Mouse (Mus musculus): ENCODE measurements around the gene Atp6v1d. TPM values are rescaled to one million over a fixed set of nuclear protein-coding genes. Genes with fewer than 3 reads are reported as not detected.
A peak's percentile ranks its signal among the peaks of the same experiment; 100 is the strongest.

The Atp6v1d gene
- polyA plus RNA-seq, 1 experiment from 2014 or later = 82.8 TPM

DNA sequence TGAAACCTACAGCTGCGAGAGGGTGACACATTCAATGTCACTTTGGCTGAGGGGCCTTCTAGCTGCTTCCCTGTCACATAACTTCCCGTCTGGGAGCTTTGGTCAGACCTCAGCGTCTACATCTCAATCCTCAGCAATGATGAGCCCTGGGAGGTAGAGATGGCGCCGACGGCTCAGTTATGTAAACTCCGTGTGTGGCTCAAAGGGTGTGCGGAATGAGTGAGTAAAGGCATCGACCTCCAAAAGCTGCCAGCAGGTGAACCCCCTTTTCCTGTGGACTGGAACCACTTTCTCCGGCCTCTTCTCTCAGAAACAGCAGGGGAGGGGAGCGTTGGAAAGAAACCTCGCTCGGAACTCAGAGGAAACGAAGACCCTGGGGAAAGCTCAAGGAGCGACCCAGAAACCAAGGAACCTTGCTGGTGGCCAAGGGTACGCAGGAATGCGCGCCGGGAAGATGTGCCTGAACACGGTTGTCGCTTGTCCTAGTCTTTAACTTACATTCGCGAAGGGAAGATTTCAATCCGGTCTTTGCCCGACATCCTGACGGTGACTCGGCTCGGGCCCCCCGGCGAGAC is 430 bp downstream of the Atp6v1d start:
- Histone ChIP-seq H3K4me1 (ENCODE audit: control insufficient read depth in 2 of 2, insufficient read depth in 2 of 2, low read length in 2 of 2) (peaks cover 2 to 20% of the 10 kb centered on the region in 2 experiments; a peak in 3 of 4 replicates), H3K9ac (ENCODE audit: low read length) (peak overlapping the region; percentile 85), H3K4me3 (ENCODE audit: control insufficient read depth in 1 of 2, insufficient read depth in 1 of 2, low read depth in 1 of 2, low read length in 2 of 2) (peak overlapping the region; percentile 83 to 97), H3K27me3 (ENCODE audit: control insufficient read depth, insufficient read depth, low read length) (no peaks in the 10 kb centered on the region), H3K9me3 (ENCODE audit: control insufficient read depth, low read length) (no peaks in the 10 kb centered on the region), H3K4me2 (ENCODE audit: low read length) (peak overlapping the region; percentile 90), H3K27ac (replicated peaks in 1 of 2; ENCODE audit: control insufficient read depth in 1 of 2, insufficient read depth in 1 of 2, low read depth in 2 of 2, low read length in 2 of 2) (peak overlapping the region; percentile 55 to 82), H3K36me3 (ENCODE audit: control insufficient read depth, insufficient read depth, low read length) (peaks cover 14% of the 10 kb centered on the region)
- peak; percentile 1; the same call in 1 of the 2 replicates for ATAC-seq (ENCODE audit: insufficient number of reproducible peaks, insufficient read depth, low FRiP score, low read depth)
- WGBS = under 1% methylated on average over 30 of the region's 30 CpGs

DNA sequence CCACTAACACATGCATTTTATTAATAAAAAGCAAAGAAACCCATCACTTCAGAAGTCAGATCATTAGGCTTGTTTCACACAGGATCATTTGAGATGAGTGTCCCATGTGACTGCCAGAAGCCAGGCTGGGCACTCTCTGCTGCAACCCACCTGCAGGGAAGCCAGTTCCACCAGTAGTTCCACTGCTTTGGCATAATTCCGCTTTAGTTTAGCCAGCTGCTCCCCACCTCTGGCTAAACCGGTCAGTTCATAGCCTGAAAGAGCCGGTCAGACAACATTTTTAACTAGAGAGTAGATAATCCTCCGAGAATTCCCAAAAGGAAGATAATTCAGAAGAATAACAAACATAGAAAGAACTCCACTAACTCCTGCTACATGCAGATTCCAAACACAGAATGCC is 13.2 kb downstream of the Atp6v1d start:
- WGBS = 89% methylated on average over 4 of the region's 4 CpGs

DNA sequence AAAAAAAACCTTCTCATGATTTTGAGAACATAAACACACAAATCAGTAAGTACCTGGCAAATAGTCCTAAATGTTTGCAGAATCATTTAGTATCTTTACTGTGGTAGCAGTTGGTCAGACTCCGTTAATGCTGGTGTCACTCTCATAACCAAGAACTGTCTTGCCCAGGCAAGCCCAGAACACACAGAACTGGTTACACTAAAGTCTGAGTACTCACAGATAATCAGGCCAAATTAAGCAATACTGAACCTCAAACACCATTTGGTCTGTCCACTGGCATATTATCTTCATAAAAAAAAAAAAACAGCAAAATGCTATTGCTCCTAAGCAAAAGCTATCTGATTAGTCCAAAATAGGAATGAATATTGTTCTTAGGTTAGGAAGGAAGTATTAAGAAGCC is 19.0 kb downstream of the Atp6v1d start:
- no peaks in the 10 kb centered on the region for H3K9me3 ChIP-seq (ENCODE audit: control insufficient read depth, low read length)
- 91% methylated on average over 1 of the region's 1 CpGs for WGBS
- no peak overlapping the region for H3K4me2 ChIP-seq (ENCODE audit: low read length)
- H3K36me3 ChIP-seq (ENCODE audit: control insufficient read depth, insufficient read depth, low read length) = peaks cover 81% of the 10 kb centered on the region
- no peak overlapping the region for H3K27ac ChIP-seq (replicated peaks in 1 of 2; ENCODE audit: control insufficient read depth in 1 of 2, insufficient read depth in 1 of 2, low read depth in 2 of 2, low read length in 2 of 2)
- no peak for ATAC-seq (ENCODE audit: insufficient number of reproducible peaks, insufficient read depth, low FRiP score, low read depth)
- H3K4me3 ChIP-seq (ENCODE audit: control insufficient read depth in 1 of 2, insufficient read depth in 1 of 2, low read depth in 1 of 2, low read length in 2 of 2) = no peak overlapping the region
- no peak overlapping the region for H3K9ac ChIP-seq (ENCODE audit: low read length)
- no peaks in the 10 kb centered on the region for H3K4me1 ChIP-seq (ENCODE audit: control insufficient read depth in 2 of 2, insufficient read depth in 2 of 2, low read length in 2 of 2)
- no peaks in the 10 kb centered on the region for H3K27me3 ChIP-seq (ENCODE audit: control insufficient read depth, insufficient read depth, low read length)

More for the DNA sequence above, 13.2 kb downstream of the Atp6v1d start:
- no peak overlapping the region for H3K4me2 ChIP-seq (ENCODE audit: low read length)
- no peaks in the 10 kb centered on the region for H3K9me3 ChIP-seq (ENCODE audit: control insufficient read depth, low read length)
- no peak for ATAC-seq (ENCODE audit: insufficient number of reproducible peaks, insufficient read depth, low FRiP score, low read depth)
- no peak overlapping the region for H3K9ac ChIP-seq (ENCODE audit: low read length)
- H3K36me3 ChIP-seq (ENCODE audit: control insufficient read depth, insufficient read depth, low read length) = peaks cover 70% of the 10 kb centered on the region
- no peaks in the 10 kb centered on the region for H3K4me1 ChIP-seq (ENCODE audit: control insufficient read depth in 2 of 2, insufficient read depth in 2 of 2, low read length in 2 of 2)
- H3K27me3 ChIP-seq (ENCODE audit: control insufficient read depth, insufficient read depth, low read length) = no peaks in the 10 kb centered on the region
- no peak overlapping the region for H3K27ac ChIP-seq (replicated peaks in 1 of 2; ENCODE audit: control insufficient read depth in 1 of 2, insufficient read depth in 1 of 2, low read depth in 2 of 2, low read length in 2 of 2)
- no peak overlapping the region for H3K4me3 ChIP-seq (ENCODE audit: control insufficient read depth in 1 of 2, insufficient read depth in 1 of 2, low read depth in 1 of 2, low read length in 2 of 2)

DNA sequence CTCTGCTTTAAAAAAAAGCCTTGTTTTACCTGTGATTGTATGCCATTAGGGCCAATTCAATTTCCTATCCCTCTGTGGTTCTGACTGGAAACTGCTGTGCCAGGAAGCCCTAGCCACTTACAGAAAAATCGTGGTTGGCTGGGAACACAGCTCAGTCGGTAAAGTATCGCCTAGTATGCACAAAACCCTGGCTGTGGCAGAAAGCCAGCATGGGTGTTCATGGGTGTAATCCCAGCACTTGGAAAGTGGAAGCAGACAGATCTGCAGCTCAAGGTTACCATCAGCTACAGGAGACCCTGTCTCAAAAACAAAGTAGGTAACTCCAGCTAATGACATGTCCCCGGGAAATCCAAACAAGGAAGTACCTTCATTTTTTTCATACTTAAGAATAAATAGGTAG is 21.5 kb downstream of the Atp6v1d start:
- H3K36me3 ChIP-seq (ENCODE audit: control insufficient read depth, insufficient read depth, low read length) = peaks cover 91% of the 10 kb centered on the region
- no peak overlapping the region for H3K4me2 ChIP-seq (ENCODE audit: low read length)
- no peak overlapping the region for H3K4me3 ChIP-seq (ENCODE audit: control insufficient read depth in 1 of 2, insufficient read depth in 1 of 2, low read depth in 1 of 2, low read length in 2 of 2)
- H3K9ac ChIP-seq (ENCODE audit: low read length) = no peak overlapping the region
- no peak for ATAC-seq (ENCODE audit: insufficient number of reproducible peaks, insufficient read depth, low FRiP score, low read depth)
- H3K27me3 ChIP-seq (ENCODE audit: control insufficient read depth, insufficient read depth, low read length) = no peaks in the 10 kb centered on the region
- no peaks in the 10 kb centered on the region for H3K9me3 ChIP-seq (ENCODE audit: control insufficient read depth, low read length)
- WGBS = 75% methylated on average over 4 of the region's 4 CpGs
- H3K4me1 ChIP-seq (ENCODE audit: control insufficient read depth in 2 of 2, insufficient read depth in 2 of 2, low read length in 2 of 2) = no peaks in the 10 kb centered on the region
- H3K27ac ChIP-seq (replicated peaks in 1 of 2; ENCODE audit: control insufficient read depth in 1 of 2, insufficient read depth in 1 of 2, low read depth in 2 of 2, low read length in 2 of 2) = no peak overlapping the region

DNA sequence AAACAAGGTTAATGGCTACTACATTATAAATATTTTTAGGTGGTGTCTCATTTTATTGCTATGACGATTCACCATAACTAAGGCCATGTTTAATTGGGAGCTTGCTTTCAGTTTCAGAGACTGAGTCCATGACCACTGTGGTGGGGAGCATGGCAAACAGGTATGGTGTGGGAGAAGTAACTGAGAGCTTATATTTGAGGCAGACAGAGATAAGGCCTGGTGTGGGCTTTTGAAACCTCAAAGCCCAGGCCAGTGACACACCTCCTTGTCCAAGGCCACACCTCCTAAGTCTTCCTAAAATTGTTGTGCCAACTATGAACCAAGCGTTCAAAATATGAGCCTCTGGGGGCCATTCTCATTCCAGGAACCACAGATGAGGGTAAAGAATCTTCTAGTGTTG is 26.9 kb downstream of the Atp6v1d start:
- Histone ChIP-seq H3K36me3 (ENCODE audit: control insufficient read depth, insufficient read depth, low read length) (peaks cover 77% of the 10 kb centered on the region), H3K27me3 (ENCODE audit: control insufficient read depth, insufficient read depth, low read length) (no peaks in the 10 kb centered on the region), H3K4me1 (ENCODE audit: control insufficient read depth in 2 of 2, insufficient read depth in 2 of 2, low read length in 2 of 2) (no peaks in the 10 kb centered on the region), H3K27ac (replicated peaks in 1 of 2; ENCODE audit: control insufficient read depth in 1 of 2, insufficient read depth in 1 of 2, low read depth in 2 of 2, low read length in 2 of 2) (no peak overlapping the region), H3K9ac (ENCODE audit: low read length) (no peak overlapping the region), H3K4me3 (ENCODE audit: control insufficient read depth in 1 of 2, insufficient read depth in 1 of 2, low read depth in 1 of 2, low read length in 2 of 2) (no peak overlapping the region), H3K4me2 (ENCODE audit: low read length) (no peak overlapping the region), H3K9me3 (ENCODE audit: control insufficient read depth, low read length) (no peaks in the 10 kb centered on the region)
- 83% methylated on average over 2 of the region's 2 CpGs for WGBS
- ATAC-seq (ENCODE audit: insufficient number of reproducible peaks, insufficient read depth, low FRiP score, low read depth) = no peak

DNA sequence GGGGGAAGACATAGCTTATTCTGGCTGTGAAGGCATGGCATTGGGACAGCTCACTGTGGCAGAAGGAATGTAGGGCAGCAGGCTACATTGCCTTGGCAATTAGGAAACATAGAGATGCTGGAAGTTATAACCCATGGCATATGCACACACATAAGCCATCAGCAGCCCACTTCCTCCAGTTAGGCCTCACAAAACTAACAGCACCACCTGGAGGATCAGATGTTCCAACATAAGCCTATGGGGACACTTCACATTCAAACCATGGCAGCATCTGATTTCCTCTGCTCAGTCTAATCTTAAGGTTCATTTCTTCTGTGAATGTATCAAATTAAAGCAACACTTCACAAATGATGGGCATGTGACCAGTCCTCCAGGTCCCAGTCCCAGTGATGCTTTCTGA is 47.0 kb downstream of the Atp6v1d start:
- no peak overlapping the region for H3K4me2 ChIP-seq (ENCODE audit: low read length)
- H3K9me3 ChIP-seq (ENCODE audit: control insufficient read depth, low read length) = no peaks in the 10 kb centered on the region
- no peak overlapping the region for H3K4me3 ChIP-seq (ENCODE audit: control insufficient read depth in 1 of 2, insufficient read depth in 1 of 2, low read depth in 1 of 2, low read length in 2 of 2)
- H3K9ac ChIP-seq (ENCODE audit: low read length) = no peak overlapping the region
- no peak overlapping the region for H3K27ac ChIP-seq (replicated peaks in 1 of 2; ENCODE audit: control insufficient read depth in 1 of 2, insufficient read depth in 1 of 2, low read depth in 2 of 2, low read length in 2 of 2)
- peaks cover 13% of the 10 kb centered on the region for H3K36me3 ChIP-seq (ENCODE audit: control insufficient read depth, insufficient read depth, low read length)
- peaks cover 0 to 3% of the 10 kb centered on the region in 2 experiments; a peak in 2 of 4 replicates for H3K4me1 ChIP-seq (ENCODE audit: control insufficient read depth in 2 of 2, insufficient read depth in 2 of 2, low read length in 2 of 2)
- no peaks in the 10 kb centered on the region for H3K27me3 ChIP-seq (ENCODE audit: control insufficient read depth, insufficient read depth, low read length)
- no peak for ATAC-seq (ENCODE audit: insufficient number of reproducible peaks, insufficient read depth, low FRiP score, low read depth)

DNA sequence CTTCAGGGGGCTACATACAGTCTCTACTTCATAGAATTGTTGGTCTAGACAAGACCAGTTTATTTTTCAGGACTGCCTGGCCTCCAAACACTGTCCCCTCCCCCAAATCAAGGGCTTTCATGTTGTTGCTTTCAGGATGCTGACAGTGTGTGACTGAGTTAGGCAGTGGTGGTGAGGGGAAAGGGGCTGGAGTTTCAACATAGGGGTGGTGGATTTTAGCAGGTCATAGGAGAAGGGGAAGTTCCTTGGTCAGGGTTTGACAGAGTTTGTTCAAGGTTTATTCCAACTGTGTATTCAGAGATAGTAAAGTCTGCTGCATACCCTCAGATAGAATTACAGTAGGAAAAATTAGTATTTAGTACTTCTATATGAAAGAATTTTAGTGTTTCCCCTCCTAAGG is 59.6 kb downstream of the Atp6v1d start:
- Histone ChIP-seq H3K27me3 (ENCODE audit: control insufficient read depth, insufficient read depth, low read length) (no peaks in the 10 kb centered on the region), H3K9me3 (ENCODE audit: control insufficient read depth, low read length) (no peaks in the 10 kb centered on the region), H3K9ac (ENCODE audit: low read length) (no peak overlapping the region), H3K4me1 (ENCODE audit: control insufficient read depth in 2 of 2, insufficient read depth in 2 of 2, low read length in 2 of 2) (peaks cover 0 to 3% of the 10 kb centered on the region in 2 experiments; a peak in 1 of 4 replicates), H3K36me3 (ENCODE audit: control insufficient read depth, insufficient read depth, low read length) (peaks cover 27% of the 10 kb centered on the region), H3K4me3 (ENCODE audit: control insufficient read depth in 1 of 2, insufficient read depth in 1 of 2, low read depth in 1 of 2, low read length in 2 of 2) (no peak overlapping the region), H3K27ac (replicated peaks in 1 of 2; ENCODE audit: control insufficient read depth in 1 of 2, insufficient read depth in 1 of 2, low read depth in 2 of 2, low read length in 2 of 2) (no peak overlapping the region), H3K4me2 (ENCODE audit: low read length) (no peak overlapping the region)
- ATAC-seq (ENCODE audit: insufficient number of reproducible peaks, insufficient read depth, low FRiP score, low read depth) = no peak

DNA sequence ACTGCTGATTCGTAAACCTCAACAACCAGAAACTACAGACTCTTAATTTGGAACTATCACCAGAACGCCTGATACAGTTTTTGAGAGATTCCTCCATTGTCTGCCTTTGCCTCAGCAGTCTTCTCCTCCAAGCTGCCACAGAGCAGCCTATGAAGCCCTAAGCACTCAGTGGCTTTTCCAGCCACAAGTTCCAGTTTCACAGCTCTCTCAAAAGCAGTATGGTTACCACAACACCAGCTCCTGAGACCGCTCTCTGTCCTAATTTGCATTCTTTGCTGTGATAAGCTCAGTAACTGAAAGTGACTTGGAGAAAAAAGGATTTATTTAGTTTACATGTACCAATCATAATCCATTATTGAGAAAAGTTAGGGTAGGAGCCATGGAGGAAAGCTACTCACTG is 61.4 kb downstream of the Atp6v1d start:
- ATAC-seq (ENCODE audit: insufficient number of reproducible peaks, insufficient read depth, low FRiP score, low read depth) = no peak
- 84% methylated on average over 3 of the region's 3 CpGs for WGBS
- Histone ChIP-seq H3K27ac (replicated peaks in 1 of 2; ENCODE audit: control insufficient read depth in 1 of 2, insufficient read depth in 1 of 2, low read depth in 2 of 2, low read length in 2 of 2) (no peak overlapping the region), H3K9ac (ENCODE audit: low read length) (no peak overlapping the region), H3K4me3 (ENCODE audit: control insufficient read depth in 1 of 2, insufficient read depth in 1 of 2, low read depth in 1 of 2, low read length in 2 of 2) (no peak overlapping the region), H3K4me2 (ENCODE audit: low read length) (no peak overlapping the region), H3K9me3 (ENCODE audit: control insufficient read depth, low read length) (no peaks in the 10 kb centered on the region), H3K4me1 (ENCODE audit: control insufficient read depth in 2 of 2, insufficient read depth in 2 of 2, low read length in 2 of 2) (peaks cover 0 to 3% of the 10 kb centered on the region in 2 experiments; a peak in 1 of 4 replicates), H3K36me3 (ENCODE audit: control insufficient read depth, insufficient read depth, low read length) (peaks cover 27% of the 10 kb centered on the region), H3K27me3 (ENCODE audit: control insufficient read depth, insufficient read depth, low read length) (no peaks in the 10 kb centered on the region)
